Mouse (Mus musculus): ENCODE measurements around the gene Olfr1019. TPM values are rescaled to one million over a fixed set of nuclear protein-coding genes. Genes with fewer than 3 reads are reported as not detected.

The Olfr1019 gene
- total RNA-seq (2014; rRNA removed): not detected in 2 replicates
- not detected in 2 replicates for polyA plus RNA-seq (2015; fragmentation: Nextera tagmentation; extraction: Ambion mirVana)

DNA sequence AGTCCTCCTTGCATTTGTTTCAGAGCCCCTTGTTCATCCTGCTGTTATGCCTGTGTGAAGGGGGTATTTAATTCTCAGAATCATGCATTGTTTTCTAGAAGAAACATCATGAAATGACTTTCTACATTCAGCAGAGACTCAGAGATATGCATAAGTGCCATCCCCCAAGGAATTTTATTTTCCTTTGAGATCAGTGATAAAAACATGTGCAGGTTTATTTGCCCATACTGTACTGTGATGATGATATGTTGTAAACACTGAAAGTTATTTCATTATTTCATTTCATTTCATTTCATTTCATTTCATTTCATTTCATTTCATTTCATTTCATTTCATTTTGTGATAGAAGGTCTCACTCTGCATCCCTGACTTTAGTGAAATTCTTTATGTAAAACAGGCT is at the start of gene Olfr1019:
TSS of gene Olfr1019 (minus strand) at position 101 of the 400 bp plus-strand sequence.
- H3K4me1 ChIP-seq (ENCODE audit: insufficient read depth, low read length): no peaks in the 10 kb centered on the region
- ATAC-seq: no peak
- H3K27me3 ChIP-seq (ENCODE audit: insufficient read depth, low read length): no peaks in the 10 kb centered on the region
- H3K9me3 ChIP-seq (ENCODE audit: low read length): no peaks in the 10 kb centered on the region
- no peak within 1 kb of the TSS for H3K4me3 ChIP-seq (ENCODE audit: low read length)
- no peak for DNase-seq (ENCODE audit: low spot score)
- TF ChIP-seq CTCF (IDR thresholded peaks at IDR 0.05; ENCODE audit: low read depth): no peak
- no peak within 1 kb of the TSS for H3K9ac ChIP-seq (replicated peaks; ENCODE audit: low read length)
- H3K4me2 ChIP-seq (ENCODE audit: low read depth, low read length): no peak within 1 kb of the TSS
- no peaks in the 10 kb centered on the region for H3K36me3 ChIP-seq (ENCODE audit: insufficient read depth, low read length)
- no peak within 1 kb of the TSS for H3K27ac ChIP-seq

DNA sequence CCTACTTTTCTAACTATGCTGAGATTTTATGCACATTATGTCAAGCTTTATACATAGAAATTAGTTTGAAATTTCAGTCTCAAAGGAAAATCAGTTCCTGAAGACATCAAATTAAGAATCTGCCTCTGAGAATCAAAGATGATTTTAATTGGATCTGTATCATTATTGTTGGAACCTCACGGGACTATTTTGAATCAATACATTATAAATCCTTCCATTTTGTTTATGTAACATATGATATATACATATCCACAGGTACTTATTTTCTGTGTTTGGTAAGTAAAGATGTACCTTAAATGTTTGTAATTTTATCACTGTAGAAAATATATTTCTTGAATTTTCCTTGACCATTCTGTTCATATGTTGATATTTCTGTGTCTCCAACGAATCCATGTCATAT is 40.1 kb upstream of the Olfr1019 start, which contains the start of gene Olfr1023:
TSS of gene Olfr1023 (plus strand) at position 301 of the 400 bp plus-strand sequence.
- Histone ChIP-seq H3K36me3 (ENCODE audit: insufficient read depth, low read length) (no peaks in the 10 kb centered on the region), H3K4me3 (ENCODE audit: low read length) (no peak within 1 kb of the TSS), H3K9me3 (ENCODE audit: low read length) (no peaks in the 10 kb centered on the region), H3K27me3 (ENCODE audit: insufficient read depth, low read length) (no peaks in the 10 kb centered on the region), H3K9ac (replicated peaks; ENCODE audit: low read length) (no peak within 1 kb of the TSS), H3K4me2 (ENCODE audit: low read depth, low read length) (no peak within 1 kb of the TSS), H3K4me1 (ENCODE audit: insufficient read depth, low read length) (no peaks in the 10 kb centered on the region), H3K27ac (no peak within 1 kb of the TSS)
- WGBS: 74% methylated on average over 2 of the region's 2 CpGs
- DNase-seq (ENCODE audit: low spot score) (no peak), ATAC-seq (no peak)
- no peak for TF ChIP-seq CTCF (IDR thresholded peaks at IDR 0.05; ENCODE audit: low read depth)

DNA sequence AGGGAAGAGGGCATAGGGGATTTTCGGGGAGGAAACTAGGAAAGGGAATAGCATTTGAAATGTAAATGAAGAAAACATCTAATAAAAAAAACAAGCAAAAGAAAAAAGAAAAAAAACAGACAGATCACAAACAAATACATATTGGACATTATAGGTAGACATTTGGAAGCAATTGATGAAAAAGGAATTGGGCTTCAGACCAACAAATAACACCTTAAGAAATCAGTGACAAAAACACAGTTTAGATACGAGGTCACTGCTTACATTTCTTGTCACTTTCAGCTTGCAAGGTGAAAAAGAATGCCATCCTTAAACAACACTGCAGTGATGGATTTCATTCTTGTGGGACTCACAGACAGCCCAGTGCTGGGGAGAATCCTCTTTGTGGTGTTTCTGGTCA is 23.0 kb upstream of the Olfr1019 start, which contains the start of gene Olfr1022:
TSS of gene Olfr1022 (plus strand) at position 301 of the 400 bp plus-strand sequence.
- DNase-seq (ENCODE audit: low spot score) (no peak), ATAC-seq (no peak)
- H3K27me3 ChIP-seq (ENCODE audit: insufficient read depth, low read length): no peaks in the 10 kb centered on the region
- H3K4me3 ChIP-seq (ENCODE audit: low read length): no peak within 1 kb of the TSS
- H3K9ac ChIP-seq (replicated peaks; ENCODE audit: low read length): no peak within 1 kb of the TSS
- no peak within 1 kb of the TSS for H3K27ac ChIP-seq
- 53% methylated on average over 2 of the region's 2 CpGs for WGBS
- no peaks in the 10 kb centered on the region for H3K9me3 ChIP-seq (ENCODE audit: low read length)
- H3K4me1 ChIP-seq (ENCODE audit: insufficient read depth, low read length): no peaks in the 10 kb centered on the region
- TF ChIP-seq CTCF (IDR thresholded peaks at IDR 0.05; ENCODE audit: low read depth): no peak
- no peaks in the 10 kb centered on the region for H3K36me3 ChIP-seq (ENCODE audit: insufficient read depth, low read length)
- no peak within 1 kb of the TSS for H3K4me2 ChIP-seq (ENCODE audit: low read depth, low read length)

DNA sequence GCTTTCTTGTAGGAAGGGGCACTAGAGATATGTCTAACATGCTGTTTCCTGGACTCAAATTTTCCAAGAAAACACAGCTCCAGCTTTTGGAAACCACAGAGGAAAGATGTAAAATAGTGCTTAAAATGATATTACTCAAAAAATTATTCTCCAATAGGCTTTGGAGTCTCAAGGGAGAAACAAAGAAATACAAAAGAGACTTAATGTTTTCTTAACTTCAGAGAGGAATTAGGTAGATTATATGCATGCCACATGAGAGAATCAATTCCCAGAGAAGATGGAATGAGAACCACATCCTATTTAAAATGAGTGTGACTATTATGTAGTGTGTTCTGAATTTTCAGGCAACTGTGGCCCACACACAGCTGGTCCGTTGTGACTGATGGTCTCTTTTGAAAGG is 1.4 kb upstream of the Olfr1019 start, which contains the start of gene Olfr1020:
TSS of gene Olfr1020 (plus strand) at position 301 of the 400 bp plus-strand sequence.
- Histone ChIP-seq H3K4me2 (ENCODE audit: low read depth, low read length) (no peak within 1 kb of the TSS), H3K4me1 (ENCODE audit: insufficient read depth, low read length) (no peaks in the 10 kb centered on the region), H3K9me3 (ENCODE audit: low read length) (no peaks in the 10 kb centered on the region), H3K4me3 (ENCODE audit: low read length) (no peak within 1 kb of the TSS), H3K27me3 (ENCODE audit: insufficient read depth, low read length) (no peaks in the 10 kb centered on the region), H3K36me3 (ENCODE audit: insufficient read depth, low read length) (no peaks in the 10 kb centered on the region), H3K27ac (no peak within 1 kb of the TSS), H3K9ac (replicated peaks; ENCODE audit: low read length) (no peak within 1 kb of the TSS)
- no peak for TF ChIP-seq CTCF (IDR thresholded peaks at IDR 0.05; ENCODE audit: low read depth)
- ATAC-seq: no peak
- DNase-seq (ENCODE audit: low spot score): no peak
- WGBS: 86% methylated on average over 1 of the region's 1 CpGs

DNA sequence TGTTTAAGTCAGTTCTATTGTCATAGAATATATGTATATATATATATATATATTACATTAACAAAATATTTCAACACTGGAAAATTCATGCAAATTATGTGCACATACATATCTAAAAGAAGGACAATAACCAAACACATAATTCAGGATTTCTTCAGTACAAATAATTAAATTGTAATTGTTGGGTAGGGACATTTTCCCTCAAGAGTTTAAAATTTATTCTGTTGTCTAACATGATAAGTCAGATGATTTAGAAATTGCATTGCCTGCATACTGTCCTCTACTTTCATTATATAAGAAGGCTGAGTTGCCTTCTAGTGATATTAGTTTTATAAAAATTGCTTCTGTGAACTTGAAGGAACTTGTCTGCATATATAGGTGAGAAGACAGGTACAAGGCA is 27.1 kb downstream of the Olfr1019 start, which contains the start of gene Olfr1018:
TSS of gene Olfr1018 (plus strand) at position 301 of the 400 bp plus-strand sequence.
- Histone ChIP-seq H3K9ac (replicated peaks; ENCODE audit: low read length) (no peak within 1 kb of the TSS), H3K4me3 (ENCODE audit: low read length) (no peak within 1 kb of the TSS), H3K4me2 (ENCODE audit: low read depth, low read length) (no peak within 1 kb of the TSS), H3K9me3 (ENCODE audit: low read length) (no peaks in the 10 kb centered on the region), H3K27ac (no peak within 1 kb of the TSS), H3K27me3 (ENCODE audit: insufficient read depth, low read length) (no peaks in the 10 kb centered on the region), H3K36me3 (ENCODE audit: insufficient read depth, low read length) (no peaks in the 10 kb centered on the region), H3K4me1 (ENCODE audit: insufficient read depth, low read length) (no peaks in the 10 kb centered on the region)
- DNase-seq (ENCODE audit: low spot score): no peak
- TF ChIP-seq CTCF (IDR thresholded peaks at IDR 0.05; ENCODE audit: low read depth): no peak
- no peak for ATAC-seq

DNA sequence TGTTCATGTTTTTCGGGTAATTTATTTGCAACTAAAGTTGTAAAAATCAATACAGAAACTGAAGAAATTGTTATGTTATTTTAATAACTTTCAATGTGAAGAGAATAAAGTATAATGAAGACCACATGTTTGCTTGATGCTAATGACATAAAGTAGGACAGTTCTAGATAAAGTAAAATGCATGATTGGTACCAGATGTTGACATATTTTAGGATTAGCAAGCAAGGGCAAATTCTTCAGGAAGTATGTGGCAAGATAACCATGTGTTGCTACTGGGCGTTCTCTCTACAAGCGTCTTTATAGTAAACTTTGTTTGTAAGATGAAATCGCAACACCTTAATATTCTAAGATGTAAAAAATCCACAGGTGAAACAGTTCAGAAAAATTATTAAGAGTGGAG is 40.8 kb downstream of the Olfr1019 start:
- Histone ChIP-seq H3K36me3 (ENCODE audit: insufficient read depth, low read length) (no peaks in the 10 kb centered on the region), H3K4me3 (ENCODE audit: low read length) (no peak overlapping the region), H3K27ac (no peak overlapping the region), H3K9me3 (ENCODE audit: low read length) (no peaks in the 10 kb centered on the region), H3K4me2 (ENCODE audit: low read depth, low read length) (no peak overlapping the region), H3K4me1 (ENCODE audit: insufficient read depth, low read length) (no peaks in the 10 kb centered on the region), H3K27me3 (ENCODE audit: insufficient read depth, low read length) (no peaks in the 10 kb centered on the region), H3K9ac (replicated peaks; ENCODE audit: low read length) (no peak overlapping the region)
- DNase-seq (ENCODE audit: low spot score): no peak
- WGBS: 91% methylated on average over 4 of the region's 4 CpGs
- TF ChIP-seq CTCF (IDR thresholded peaks at IDR 0.05; ENCODE audit: low read depth): no peak
- ATAC-seq: no peak

DNA sequence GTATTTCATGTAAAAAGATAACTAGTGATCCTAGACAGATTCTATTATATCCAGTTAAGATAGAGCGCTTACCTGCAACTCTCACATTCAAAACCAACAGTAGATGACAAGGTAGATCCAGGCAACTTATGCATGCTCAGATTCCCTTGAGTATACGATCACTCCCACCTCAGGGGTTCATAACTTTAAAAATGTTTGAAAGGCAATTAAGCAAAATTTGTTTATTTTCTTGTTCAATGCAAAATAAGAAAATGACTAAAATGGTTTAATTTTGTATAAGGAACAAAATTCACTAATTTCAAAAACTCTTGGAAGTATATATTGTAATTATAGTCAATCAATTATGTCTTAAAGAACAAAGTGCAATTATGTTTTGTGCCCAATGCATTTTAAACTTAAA is 42.8 kb downstream of the Olfr1019 start, which contains the start of gene Olfr1016:
TSS of gene Olfr1016 (minus strand) at position 101 of the 400 bp plus-strand sequence.
- H3K4me2 ChIP-seq (ENCODE audit: low read depth, low read length): no peak within 1 kb of the TSS
- DNase-seq (ENCODE audit: low spot score) (no peak), ATAC-seq (no peak)
- no peaks in the 10 kb centered on the region for H3K36me3 ChIP-seq (ENCODE audit: insufficient read depth, low read length)
- no peak within 1 kb of the TSS for H3K27ac ChIP-seq
- no peaks in the 10 kb centered on the region for H3K4me1 ChIP-seq (ENCODE audit: insufficient read depth, low read length)
- no peaks in the 10 kb centered on the region for H3K27me3 ChIP-seq (ENCODE audit: insufficient read depth, low read length)
- no peaks in the 10 kb centered on the region for H3K9me3 ChIP-seq (ENCODE audit: low read length)
- TF ChIP-seq CTCF (IDR thresholded peaks at IDR 0.05; ENCODE audit: low read depth): no peak
- no peak within 1 kb of the TSS for H3K4me3 ChIP-seq (ENCODE audit: low read length)
- 92% methylated on average over 2 of the region's 2 CpGs for WGBS
- no peak within 1 kb of the TSS for H3K9ac ChIP-seq (replicated peaks; ENCODE audit: low read length)
